Mouse (Mus musculus) adrenal gland, postnatal 25 days (tissue): ENCODE measurements around the gene Med18. TPM values are rescaled to one million over a fixed set of nuclear protein-coding genes. Genes with fewer than 3 reads are reported as not detected.
"Not testable (repeated sequence)": the region's sequence is repeated elsewhere in the genome, so short reads cannot be mapped to it uniquely, and the experiment has no call there.

ENCODE experiments used
- DNase-seq: peaks from one replicate; pipeline ENCODE4 v3.0.0; 2021; ENCODE audit warnings: mixed read lengths
- total RNA-seq: library from RNA; stranded (reverse); gene quantifications from 2 replicates; pipeline ENCODE4 v1.2.3, GENCODE M21; 2021

Med18 gene
- total RNA-seq, 1 experiment from 2014 or later, result 10.7 TPM

DNA sequence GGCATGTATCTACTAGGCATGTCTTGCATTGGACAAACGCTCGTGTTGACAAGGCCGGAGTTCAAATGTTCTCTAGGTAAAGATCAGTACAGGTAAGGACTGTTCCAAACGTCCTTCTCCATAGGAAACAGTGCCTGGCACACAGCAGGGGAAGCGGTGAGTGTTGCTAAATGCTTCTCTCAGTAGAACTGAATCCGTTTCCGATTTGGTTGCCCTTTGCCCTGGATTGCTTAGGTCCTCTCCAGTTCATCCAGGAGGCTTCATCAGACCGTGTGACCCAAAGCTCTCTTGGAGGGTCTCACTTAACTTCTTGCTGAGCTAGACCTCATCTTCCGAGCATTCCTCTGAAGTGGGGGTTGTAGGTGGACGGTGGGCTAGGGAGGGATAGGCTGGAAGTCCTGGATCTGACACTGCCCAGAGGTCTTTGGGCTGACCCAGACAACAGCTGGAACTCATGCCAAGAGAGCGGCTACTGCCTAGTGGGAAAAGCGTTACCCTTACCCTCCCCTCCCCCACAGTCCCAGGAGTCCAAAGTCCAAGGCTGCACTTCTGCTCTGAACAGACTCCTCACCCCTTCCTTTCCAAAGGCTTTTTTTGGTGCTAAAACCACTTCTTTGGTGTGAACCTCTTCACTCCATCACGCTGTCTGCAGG is 19.4 kb upstream of the Med18 start:
- DNase-seq, result peak; percentile 55

DNA sequence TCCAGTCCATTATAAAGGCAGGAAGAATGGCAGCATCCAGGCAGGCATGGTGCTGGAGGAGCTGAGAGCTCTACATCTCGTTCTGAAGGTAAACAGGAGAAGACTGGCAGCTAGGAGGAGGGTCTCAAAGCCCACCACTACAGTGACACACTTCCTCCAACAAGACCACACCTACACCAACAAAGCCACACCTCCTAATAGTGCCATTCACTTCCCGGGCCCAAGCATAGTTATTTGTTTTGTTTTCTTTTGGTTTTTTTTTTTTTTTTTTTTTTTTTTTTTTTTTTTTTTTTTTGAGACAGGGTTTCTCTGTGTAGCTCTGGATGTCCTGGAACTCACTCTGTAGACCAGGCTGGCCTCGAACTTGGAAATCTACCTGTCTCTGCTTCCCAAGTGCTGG is 18.4 kb upstream of the Med18 start:
- not testable (repeated sequence) for DNase-seq

DNA sequence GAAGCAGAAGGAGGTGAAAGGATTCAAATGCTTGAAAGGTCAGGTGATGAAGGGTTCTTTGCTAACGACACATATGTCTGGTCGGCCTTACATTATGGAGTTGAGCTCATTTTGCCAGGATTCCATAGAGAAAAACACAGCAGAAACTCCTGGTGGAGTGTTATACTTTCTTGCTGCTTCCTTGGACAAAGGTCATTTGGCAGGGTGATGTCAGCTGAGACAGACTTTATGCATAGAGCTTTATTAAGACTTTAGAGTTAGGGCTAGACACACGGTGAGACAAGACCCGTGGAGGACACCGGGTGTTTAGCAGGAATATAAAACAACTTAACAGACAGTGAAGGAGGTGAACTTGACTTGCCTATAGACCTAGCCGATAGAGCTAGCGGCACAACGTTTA is 14.1 kb upstream of the Med18 start:
- no peak for DNase-seq

DNA sequence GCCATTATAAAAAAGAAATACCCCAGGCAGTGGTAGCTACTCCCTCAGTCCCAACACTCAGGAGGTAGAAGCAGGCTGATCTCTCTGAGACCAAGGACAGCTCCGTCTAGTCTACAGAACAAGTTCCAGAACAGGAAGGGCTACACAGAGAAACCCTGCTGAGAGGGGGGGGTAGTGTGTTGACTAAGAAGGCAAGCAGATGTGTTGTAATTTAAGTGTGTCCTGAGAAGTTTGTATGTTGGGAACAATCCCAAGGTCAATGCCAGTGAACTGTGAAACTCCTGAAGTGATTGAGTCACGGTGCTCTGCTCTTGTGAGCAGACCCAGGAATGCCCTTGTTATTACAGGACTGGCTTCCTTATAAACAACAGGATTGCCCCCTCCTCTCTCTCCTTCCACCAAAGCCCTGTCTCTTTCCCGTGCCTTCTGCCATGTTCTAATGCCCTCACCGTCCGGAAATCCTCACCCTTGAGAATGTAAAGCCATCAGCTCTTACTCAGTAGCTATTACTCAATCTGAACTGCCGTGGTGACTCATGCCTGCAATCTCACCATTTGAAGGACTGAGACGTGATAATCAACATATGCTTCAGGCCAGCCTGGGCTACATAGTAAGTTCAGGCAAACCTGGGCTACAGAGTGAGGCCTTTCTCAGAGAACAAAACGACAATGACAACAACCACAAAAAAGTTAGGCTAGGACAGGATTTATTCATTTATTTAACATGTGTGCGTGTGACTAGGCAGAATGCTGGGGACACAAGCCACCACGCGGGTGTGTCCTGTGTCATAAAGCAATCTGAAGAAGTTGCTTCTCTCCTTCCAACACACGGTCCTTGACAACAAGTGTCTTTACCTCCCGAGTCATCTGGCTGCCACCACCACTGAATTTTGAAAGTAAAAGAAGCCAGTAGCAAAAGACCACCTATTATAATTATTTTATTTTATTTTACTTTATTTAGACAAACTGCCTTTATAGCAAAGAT is 12.5 kb upstream of the Med18 start:
- no peak for DNase-seq

DNA sequence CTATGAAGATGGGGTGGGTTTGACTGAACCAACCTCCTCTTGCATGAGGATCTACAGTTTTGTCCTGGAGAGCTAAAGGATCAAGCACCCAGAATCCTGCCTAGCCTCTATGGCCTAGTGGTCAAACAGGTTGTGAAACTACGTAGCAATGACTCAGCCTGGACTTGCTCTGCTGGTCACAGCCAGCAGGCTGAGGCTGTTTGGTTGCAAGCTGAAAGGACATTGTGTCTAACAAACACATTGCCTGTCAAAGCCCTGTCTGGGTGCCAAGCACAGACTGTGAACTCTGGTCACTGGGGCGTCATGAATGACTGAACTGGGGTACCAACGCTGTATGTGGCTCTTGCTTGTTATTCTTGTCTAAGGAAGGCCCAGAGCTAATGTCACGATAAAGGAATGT is 10.9 kb upstream of the Med18 start:
- DNase-seq, result no peak

DNA sequence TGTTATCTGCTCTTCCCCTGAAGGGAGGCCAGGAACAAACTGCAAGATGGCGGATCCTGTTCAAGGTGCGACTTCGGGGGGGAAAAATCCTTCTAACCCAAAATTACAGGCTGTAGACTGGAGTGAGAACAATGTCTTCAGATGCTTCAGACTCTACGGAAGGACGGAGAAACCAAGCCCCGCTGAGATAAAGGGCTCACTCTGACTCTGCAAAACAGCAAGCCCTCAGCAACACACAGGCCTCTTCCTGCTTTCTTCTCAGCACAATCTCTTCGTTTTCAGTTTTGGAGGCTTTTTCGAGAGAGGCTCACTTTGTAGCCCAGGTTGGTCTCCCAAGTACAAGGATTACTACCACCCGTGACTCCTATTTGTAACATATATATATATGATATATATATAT is 9.7 kb upstream of the Med18 start:
- DNase-seq, result no peak

DNA sequence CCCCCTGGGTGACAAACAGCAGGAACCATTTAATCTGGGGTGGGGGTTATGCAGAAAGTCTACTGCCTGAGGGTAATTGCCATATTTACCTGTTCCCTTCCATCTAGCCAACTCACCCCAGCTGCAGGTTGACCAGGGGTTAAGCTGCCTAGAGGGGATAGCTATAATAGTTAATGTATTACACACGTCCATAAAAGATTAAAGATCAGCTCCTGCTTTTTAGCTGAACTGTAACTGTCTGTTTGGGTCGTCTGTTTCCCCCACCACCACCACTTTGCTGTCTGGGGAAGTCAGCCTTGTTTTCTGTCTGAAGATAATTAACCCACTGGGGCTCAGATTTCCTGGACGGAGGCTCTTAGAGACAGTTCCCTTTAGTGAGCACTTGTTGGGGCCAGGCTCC is 6.2 kb upstream of the Med18 start:
- DNase-seq, result no peak

DNA sequence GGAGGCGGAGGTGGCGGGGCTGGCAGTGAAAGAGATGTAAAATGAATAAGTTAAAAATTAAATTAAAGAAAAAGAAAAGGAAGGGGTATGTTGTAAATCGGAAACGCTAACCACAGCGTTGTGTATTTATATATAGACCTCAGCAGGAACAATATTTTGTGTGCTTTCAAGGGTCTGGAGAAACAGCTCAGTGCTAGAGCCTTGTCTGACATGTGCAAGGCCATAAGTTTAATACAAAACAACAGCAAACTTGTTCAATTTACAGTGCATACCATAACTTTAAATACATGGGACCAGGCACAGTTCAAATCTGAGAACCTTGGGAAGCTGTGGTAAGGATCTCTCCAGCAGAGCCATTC is 513 bp upstream of the Med18 start:
- no peak for DNase-seq

DNA sequence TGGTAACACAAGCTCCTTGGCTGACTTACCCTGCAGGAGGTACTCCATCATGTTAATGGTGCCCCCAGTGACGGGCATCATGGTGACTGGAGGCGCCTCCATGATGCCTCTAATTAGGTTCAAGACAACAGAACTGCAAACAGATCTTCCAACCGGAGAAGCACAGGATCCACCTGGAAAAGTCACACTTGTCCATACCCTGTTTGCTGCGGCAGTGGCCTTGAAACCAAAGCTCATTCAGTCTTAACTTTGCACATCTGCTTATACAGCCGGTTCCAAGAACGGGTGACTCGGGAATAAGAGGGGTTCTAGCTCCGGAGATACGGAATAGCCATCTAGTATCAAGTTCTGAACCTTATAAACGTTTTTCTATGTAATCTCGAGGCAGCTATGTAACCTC is 885 bp downstream of the Med18 start:
- DNase-seq, result no peak

DNA sequence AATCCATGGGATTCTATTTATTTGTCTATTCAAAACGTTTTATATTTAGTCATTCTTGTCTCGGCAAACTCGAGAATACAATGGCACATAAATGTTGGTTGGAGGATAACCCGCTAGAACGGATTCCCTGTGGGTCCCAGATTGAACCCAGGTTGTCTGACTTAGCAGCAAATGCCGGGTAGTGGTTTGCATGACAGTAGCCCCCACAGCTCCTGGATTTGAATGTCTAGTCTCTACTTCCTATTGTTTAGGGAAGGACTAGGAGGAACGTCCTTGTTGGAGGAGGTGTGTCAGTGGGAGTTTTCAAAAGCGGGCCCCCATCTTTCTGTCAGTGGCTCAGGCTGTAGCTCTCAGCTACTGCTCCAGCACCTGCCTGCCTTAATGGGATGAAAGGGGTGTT is 3.5 kb downstream of the Med18 start:
- no peak for DNase-seq

DNA sequence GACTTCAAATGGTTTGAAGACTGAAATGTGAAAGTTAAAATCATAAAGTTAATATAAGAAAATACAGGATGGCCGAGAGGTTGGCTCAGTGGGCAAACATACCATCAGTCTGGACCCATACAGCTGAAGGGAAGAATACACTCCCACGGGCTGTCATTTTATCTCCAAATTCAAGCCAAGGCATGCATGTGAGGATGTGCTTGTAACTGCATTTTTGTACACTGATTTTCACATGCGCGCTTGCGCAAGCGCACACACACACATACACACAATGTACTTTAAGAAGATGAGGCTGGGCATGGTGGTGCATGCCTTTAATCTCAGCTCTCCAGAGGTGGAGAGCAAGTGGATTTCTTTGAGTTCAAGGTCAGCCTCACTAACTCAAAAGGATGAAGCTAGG is 8.2 kb downstream of the Med18 start:
- DNase-seq, result no peak

DNA sequence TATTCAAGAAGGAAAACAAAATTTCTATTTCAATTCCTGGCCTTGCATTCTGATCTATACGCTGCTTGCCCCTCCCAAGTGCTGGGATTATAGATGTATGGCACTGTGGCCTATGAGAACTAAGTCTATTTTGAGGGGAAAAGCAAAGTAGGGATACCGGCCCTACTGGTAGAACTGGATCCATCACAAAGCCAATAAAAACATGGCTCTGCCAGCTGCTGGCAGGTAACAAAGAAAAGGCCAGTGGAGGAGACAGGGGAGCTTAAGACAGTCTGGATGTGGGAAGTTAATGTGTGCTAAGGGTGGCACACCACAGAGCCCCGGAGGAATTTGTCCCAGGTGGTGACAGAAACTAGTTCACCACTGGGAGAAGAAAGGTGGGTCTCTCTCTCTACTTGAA is 8.6 kb downstream of the Med18 start:
- DNase-seq, result no peak

DNA sequence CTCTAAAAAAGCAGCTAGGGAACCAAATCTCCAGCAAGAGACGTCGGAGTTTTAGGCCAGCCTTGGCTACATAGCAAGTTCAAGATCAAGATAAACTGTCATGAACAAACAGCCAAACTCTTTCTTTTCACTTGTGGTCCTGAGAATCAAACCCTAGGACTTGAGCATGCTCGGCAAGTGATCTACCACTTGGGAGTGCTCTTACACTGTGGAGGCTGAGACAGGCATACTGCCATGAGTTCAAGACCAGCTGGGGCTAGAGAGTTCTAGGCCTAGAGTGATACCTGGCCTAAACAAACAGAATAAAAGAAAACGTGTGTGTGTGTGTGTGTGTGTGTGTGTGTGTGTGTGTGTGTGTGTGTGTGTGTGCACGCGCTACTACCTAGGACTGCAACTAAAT is 9.5 kb downstream of the Med18 start:
- DNase-seq, result no peak

DNA sequence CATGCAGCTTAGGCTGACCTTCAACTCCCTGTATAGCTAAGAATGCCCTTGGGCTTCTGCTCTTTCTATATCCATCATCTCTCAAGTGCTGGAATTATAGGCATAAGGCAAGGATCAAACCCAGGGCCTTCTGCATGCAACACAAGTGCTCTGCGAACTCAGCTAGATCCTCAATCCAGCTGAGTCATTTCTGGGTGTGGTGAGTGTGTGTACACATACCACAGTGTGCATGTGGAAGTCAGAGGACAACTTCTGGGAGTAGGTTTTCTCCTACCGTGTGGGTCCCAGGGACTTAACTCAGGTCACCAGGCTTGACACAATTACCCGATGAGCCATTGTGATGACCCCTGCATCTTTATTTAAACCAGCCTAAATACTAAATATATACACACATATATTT is 13.9 kb downstream of the Med18 start:
- DNase-seq, result no peak

DNA sequence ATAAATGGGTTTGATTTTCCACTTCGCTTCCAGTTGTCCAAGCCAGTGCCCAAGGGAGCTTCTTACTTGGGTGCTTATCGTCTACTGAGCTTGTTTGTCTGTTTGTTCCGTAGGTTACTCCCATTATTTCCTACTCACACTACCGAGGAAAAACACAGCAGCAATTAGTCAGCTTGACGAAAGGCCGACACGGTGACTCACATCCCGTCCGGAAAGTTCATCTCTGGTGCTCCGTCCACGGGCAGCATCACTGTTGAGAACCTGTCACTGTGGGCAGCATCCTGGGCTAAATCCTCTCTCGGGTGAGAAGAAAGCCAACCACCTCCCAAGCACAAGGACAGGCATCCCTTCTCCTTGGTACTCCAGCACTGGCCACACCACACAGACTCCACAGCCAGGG is 17.6 kb downstream of the Med18 start:
- peak; percentile 40 for DNase-seq

DNA sequence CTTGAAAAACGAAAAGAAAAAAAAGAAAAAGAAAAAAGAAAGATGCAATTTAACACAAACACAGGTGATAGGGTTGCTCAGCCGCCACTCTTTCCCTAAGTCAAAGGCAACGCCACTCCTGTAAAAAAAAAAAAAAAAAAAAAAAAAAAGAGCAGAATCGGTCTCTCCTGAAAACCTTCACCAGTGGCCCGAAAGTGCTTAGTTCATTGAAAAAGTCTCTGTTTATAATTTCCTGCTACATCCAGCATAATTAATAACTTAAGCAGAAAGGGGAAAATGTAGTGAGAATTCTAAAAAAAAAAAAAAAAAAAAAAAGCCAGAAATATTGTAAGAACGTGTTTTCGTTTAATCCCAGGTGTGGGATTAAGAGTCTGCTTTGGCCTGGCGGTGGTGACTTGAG is 19.2 kb downstream of the Med18 start:
- no peak for DNase-seq

DNA sequence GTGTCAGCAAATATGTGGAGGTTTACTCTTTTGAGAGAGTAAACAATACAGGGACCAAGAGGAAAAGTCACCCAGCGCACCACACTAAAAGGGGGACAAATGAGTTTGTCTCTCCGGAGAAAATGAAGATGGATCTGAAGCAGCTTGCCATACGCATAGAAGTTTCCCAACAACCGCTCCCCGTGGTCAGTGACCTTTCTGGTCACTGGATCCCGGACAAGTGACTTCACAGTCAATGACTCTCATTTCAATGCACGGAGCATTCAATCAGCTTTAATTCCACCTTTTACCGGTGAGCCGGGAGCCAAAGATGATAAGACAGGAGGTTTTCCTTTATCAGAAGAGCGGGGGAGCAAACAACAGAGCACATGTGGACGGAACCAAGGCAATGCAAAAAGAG is 25.9 kb downstream of the Med18 start:
- no peak for DNase-seq

DNA sequence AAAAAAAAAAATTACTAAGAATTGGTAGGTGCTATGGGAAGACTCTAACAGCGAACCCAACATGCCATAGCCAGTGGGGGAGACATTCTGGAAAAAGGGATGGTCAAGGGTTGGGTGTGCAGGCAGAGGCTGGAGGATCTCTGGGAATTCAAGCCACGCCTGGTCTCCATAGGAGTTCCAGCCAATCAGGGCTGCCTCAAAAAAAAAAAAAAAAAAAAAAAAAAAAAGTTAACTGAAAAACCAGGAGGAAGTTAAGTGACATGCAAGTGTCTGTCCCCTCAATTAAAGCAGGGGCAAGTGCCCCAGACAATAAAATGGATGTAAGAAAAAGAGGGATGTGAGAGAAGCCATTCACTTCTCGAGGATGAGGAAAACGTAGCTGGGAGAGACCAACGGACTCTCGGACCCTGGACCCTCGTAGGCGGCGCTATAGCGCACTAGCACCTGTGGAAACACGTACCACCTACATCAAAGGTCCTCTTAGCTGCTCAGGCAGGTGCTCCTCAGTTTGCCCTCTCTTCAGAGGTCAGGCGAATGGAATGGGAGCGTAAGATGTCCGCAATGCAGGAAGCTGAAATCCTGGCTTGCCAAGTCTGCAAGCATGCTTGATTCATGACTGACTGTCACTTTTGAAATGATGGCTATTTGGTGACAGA is 30.9 kb downstream of the Med18 start:
- no peak for DNase-seq

DNA sequence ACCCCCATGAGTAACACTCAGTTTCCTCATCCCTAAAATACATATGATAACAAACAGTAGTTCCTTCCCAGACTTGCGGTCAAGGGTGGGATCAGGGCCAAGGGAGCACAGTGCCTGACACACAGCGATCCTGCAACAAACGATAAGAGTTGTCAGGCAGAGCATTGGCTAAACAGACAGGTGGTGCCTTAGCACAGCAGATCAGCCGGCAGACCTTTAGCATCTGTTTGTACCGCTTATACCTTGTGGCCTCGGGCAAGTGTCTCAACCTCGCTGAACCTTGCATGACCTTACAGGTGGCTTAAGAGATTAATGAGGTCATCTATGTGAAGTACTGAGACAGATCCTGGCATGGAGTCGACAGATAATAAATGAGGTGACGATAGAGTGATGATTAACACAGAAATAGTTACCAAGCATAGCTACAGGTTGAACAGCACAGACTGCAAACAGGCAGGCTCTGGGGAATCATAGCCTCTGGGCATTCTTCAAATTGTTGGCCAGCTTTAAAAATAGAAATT is 35.6 kb downstream of the Med18 start:
- no peak for DNase-seq

DNA sequence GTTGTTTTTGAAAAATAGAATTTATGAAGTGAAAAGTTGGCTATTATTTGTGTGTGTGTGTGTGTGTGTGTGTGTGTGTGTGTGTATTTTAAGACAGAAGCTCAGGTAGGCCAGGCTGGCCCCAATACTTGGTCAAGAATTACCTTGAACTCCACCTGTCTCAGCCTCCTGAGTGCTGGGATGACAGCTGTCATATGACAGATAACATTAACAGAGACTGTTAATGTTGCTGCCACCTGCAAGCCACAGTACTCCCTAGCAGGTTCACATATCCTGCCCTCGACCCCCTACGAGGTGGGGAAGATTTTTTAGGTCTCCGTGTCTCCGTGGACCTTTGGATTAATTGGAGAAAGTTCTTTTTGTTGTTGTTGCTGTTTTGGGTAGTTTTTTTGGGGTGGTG is 36.2 kb downstream of the Med18 start:
- DNase-seq, result no peak

DNA sequence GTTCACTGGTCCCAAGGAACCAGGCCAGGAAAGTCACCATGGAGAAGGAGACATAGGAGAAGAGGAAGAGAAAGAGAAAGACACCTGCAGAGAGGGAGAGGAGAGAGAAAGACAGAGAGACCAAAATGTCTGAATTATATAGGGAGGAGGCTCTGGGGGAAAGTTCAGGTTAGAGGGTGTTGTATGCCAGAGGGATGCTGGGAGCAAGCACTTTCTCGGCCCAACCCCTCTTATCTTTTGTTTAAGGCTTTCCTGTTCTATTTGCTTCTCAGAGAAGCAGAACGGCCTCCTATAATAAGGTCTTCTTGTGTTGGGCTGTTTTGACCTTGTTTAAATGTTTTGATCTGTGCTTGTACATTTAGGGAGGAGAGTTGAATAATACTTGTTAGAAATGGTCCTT is 37.7 kb downstream of the Med18 start:
- DNase-seq, result no peak

DNA sequence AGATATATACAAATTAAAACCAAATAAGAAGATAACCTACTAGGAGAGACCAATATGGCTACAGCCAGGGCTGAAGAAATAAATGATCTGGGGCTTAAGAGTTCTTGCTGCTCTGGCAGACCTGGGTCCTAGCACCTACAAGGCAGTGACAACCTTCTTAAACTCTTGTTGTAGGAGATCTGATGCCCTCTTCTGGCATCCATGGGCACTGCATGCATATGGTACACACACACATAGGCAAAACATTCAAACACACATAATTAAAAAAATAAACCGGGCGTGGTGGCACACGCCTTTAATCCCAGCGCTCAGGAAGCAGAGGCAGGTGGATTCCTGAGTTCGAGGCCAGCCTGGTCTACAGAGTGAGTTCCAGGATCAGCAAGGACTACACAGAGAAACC is 39.0 kb downstream of the Med18 start:
- DNase-seq, result no peak
